Mouse (Mus musculus) heart, adult 8-10 months (tissue): ENCODE results near the gene Vps37b. TPM values are rescaled to one million over a fixed set of nuclear protein-coding genes. Genes with fewer than 3 reads are reported as not detected.

Experiments
- DNase-seq: peaks from one replicate; pipeline ENCODE4 v3.0.0; 2022; ENCODE audit warnings: low spot score
- total RNA-seq, 4 experiments: library from RNA; stranded (reverse); gene quantifications; 2 replicates each; pipeline ENCODE4 v1.2.4; 2022

The Vps37b gene
- total RNA-seq, 4 experiments from 2014 or later = 13.7 to 24.0 (median 16.5) TPM

DNA sequence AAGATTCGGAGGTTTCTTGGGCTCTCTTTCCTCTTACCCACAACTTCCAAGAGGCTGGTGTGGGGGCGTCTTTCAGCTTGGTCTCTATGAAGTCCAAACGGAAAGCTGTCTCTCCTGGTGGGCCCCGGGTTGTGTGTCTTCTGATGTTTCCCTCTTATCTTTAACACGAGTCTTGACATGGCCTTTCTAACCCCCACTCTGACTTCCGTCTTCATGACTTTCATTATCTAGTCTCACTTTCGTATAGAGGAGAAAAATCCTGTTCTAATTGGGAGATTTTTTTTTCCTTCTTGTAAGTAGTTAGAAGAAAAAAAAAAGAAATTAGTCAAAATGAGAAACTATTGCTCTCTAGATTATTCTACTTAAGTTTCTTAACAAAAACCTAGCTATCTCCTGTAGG lies 9.7 kb downstream of the Vps37b start:
- DNase-seq = no peak

DNA sequence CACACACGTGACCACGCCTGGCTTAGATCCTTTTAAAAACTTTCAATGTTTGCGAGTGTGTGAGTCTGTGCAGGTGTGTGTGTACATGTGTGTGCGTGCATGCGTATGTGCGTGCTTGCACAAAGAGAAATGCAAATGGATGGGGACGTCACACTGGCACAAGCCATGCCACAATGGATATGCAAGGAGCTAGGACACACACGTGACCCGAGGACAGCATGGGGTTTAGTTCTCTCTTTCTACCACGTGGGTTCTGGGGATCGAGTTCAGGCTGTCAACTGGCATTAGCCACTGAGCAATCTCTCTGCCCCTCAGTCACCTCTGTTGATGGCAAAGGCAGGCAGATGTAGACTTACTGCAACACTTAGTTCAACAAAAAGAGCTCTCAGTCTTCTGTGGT lies 10.4 kb downstream of the Vps37b start:
- DNase-seq = no peak

DNA sequence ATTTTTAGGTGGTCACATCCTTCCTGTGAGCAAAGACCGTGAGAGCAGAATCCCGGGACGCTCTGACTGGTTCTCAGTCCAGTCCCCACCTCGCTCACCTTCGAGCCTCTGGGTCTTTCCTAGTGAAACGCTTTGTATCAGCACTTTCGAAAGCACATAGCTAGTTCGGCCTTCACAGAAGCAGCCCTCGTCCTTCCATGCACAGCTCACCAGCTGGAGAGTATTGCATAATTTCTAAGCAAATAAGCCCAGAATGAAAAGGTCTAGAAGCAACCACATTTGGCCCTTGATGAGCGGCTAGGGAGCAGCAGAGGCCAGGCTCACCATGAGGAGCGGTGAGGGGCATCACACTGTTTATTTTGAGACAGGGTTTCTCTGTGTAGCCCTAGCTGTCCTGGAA lies 10.9 kb downstream of the Vps37b start:
- DNase-seq = no peak

DNA sequence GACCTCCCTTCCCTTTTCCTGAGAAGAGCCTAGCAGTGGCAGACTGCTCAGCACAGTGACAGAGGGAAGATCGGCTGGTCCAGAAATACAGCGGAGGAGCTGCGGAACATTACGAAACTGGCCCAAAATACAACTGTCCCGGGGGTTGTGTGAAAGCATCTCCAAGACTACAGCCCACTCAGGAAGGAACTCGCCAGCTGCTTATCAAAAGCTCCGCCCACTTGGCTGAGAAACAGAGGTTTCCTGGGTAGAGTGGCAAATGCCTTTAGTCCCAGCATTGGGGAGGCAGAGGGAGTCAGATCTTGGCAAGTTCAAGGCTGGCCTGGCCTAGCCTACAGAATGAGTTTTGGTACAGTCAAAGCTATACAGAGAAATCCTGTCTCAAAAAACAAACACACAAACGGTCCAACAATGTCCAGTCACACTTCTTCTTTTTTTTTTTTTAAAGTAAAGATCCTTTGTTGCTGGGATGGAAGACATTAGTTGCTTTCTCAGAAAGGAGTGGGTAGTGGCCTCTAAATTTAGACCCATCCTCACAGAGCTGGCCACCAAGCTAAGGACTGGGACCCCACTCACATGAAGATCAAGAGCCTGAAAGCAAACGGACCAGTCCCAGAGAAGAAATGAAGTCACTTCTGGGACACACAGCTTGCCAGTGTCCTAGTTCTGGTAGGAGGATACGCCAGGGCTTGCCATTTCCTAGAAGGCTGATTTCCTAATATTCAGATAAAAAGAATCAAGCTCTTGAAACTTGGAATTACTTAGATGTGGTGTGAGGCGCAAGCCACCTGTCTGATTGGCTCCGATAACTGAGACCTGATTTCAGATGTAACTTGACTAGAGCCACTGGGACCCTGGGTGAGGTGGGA lies 12.5 kb downstream of the Vps37b start:
- peak; percentile 86 for DNase-seq

DNA sequence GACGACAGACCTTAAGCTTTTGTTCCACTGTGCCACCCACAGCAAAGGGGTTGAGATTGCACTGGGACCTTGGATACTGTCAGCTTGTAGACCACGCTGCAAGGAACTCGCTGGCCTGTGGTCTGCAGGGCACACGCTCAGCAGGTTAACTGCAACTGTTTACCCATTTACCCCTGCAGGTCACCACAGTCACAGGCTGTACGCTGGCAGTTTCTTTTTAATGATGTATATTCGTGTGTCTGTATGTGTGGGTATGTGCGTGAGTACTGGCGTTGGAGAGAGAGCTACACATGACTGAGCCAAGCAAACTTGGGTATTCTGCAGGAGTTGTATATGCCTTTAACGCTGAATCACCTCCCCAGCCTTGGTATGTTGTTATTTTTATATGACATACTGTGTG lies 13.4 kb downstream of the Vps37b start:
- DNase-seq = no peak

DNA sequence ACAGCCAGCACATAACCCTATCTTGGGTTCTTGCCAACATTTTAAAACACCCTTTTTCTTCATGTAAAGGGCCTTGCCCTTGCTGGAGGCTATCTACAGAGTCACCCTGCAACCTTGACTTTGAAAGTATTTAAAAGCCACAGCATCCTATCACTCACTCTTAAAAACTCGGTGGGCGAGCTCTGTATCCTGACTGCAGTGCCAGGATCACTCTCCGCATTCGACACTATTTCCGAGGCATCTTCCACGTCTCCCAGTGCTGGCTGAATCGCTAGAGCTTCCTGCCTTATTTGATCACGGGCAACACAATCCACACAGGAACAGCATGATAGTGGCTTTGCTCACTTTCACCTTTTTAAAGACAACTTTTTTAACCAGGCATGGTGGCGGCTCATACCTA lies 14.1 kb downstream of the Vps37b start:
- DNase-seq = no peak

DNA sequence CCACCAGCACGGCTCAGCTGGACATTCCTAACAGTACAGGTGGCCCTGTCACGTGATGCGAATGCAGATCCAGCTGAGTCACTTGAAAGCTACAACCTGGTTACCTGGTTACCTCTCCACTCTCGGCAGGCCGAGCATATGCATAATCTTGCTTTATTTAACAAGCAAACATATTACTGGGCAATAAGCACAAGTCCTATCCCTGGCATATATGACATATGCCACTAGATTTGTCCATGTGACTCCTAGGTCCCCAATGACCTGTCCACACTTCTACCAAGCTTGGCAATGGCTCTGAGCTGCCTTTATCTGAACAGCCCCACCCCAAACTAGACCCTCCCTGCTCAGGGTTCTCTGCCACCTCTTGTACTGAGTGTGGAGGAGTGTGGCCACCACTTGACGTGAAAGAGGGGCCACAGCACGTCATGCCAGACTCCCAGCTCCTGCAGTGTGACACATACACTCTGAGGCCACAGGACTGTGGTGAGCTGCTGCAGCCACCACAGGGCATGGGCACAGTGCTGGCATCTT lies 15.7 kb downstream of the Vps37b start:
- no peak for DNase-seq

DNA sequence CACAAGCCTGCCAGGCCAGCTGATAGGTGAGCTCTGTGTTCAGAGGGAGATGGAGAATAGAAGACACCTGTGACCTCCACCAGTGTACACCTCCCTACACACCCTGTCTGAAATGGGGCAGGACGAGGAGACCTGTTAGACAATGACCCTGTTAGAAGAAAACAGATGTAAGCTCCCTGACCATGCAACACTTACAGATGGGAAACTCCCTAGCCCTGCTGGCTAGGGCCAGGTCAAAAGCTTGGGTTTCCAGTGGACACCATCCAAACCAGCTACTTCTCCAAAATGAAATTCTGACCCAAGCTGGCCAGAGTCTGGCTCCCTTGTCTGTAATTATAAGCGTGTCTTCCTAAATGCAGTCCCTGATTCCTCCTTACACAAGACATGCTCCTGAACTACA lies 16.3 kb downstream of the Vps37b start:
- no peak for DNase-seq

DNA sequence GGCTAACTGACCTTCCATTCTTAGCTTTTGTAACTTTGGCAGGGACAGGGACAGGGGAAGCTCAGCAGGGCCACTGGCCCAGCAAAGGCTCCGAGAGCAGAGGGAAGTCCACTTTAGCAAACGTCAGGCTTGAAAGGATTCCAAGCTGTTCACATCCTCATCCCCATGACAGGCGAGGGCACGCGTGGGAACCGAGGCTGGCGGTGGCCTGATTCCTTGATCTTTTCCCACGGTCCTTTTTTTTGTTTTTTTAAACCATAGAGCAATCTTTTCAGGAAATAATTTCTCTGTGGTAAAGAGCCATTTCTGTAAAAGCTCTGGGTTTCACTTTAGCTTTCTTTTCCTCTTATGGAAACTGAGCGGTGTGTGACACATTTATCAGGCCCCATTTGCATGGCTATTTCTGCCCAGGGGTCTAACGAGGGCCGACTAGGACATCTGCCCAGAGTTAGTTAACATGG lies 17.2 kb downstream of the Vps37b start:
- DNase-seq = peak; percentile 83

DNA sequence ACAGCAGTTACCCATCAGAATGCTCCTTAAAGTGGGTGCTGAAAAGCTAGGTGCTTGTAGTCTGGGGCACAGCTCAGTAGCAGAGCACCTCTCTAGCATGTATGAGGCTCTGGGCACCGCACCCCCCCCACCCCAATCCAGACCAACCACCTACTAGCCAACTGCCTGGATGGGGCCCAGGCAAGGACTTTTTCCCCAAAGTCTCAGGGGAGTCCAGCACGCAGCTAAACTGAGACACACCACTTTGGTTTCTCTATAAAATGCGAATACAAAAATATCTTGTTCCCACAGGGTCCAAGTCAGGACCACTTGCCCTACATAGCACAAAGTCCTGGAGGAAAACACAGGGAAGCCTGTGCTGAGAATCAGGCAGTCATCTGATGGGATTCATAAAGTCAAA lies 17.9 kb downstream of the Vps37b start:
- DNase-seq = no peak

DNA sequence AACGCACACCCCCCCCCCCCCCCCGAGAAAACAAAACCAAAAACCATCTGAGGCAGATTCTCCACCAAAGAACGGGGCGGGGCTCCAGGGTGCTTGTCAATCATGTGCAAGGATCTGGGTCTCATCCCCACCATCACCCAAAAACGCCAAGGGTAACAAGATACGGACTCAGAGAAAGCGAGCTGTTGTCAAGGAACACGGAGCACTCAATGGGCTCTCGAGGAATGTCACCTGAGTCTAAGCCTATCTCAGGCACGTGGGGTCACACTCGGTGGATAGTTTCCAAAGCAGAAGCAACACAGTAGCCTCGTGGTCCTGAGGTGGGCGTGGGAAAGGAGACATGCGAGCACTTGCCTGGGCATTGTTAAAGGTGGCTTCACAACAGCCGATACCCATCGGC lies 18.3 kb downstream of the Vps37b start:
- no peak for DNase-seq

DNA sequence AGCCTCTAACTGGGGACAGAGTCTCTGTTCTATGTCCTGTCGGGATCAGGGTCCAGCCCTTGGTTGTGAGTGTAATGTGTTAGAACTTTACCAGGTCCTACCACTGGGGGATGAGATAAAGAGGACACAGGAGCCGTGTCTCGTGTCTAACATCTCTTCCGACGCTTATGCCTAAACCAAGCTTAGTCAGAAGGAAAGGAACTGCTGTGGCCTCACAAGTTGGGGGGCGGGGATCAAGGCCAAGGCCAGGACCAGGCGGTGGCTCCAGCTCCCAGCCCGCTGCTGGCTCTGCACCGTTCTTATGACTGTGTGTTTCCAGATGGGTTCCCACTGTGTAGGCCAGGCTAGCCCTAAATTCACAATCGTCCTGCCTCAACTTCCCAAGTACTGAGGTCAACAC lies 19.2 kb downstream of the Vps37b start:
- no peak for DNase-seq

DNA sequence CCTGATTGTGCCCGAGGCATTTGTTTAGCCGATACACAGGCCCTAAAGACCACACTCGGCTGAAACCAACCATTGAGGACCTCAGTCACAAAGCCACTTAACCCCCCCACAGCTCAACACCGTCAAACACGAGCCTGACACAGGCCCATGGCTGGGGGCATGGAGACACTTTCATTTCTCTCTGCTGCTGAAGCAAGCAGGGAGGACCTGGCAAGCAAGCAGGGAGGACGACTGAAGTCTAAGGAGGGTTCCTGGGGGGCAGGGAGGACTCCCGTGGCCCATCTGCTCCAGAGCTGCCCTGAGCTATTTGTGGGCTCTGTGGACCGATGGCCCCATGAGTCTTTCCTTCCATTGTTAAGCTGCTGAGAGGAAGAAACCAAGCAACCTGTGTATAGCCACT lies 20.1 kb downstream of the Vps37b start:
- DNase-seq = no peak

DNA sequence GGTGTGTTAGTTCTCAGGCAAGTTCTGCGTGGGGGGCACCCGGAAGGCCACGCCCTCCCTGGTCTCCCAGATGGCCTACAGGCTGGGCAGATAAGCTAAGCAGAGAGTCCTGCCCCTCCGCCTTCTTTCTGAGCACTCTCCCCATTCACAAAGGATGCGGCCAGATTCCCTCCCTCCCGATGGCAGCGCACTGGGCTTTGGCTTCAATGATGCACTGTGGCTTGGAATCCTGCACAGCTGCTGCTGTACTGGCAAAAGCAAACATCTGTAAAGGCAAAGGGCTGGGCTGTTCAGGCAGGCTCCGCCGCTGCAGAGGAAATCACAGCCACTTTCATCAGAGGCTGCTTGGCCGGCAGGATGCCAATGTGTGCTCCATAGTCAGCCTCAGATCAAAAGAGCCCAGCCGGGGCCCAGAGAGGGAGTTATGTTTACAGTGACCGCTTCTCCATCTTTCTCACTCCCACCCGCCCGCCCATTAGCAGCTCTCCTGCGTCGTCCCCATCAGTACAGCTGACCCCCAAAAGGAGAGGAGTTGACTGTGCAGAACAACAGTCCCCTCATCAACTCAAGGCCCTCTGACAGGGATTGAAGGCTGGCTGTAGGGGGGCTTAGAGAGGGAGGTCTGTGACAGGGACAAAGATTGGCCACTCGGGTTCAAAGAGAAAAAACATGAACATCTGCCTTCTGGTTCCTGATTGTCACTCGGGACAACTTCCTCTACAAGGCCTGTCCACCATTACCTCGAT lies 21.0 kb downstream of the Vps37b start:
- DNase-seq = no peak

DNA sequence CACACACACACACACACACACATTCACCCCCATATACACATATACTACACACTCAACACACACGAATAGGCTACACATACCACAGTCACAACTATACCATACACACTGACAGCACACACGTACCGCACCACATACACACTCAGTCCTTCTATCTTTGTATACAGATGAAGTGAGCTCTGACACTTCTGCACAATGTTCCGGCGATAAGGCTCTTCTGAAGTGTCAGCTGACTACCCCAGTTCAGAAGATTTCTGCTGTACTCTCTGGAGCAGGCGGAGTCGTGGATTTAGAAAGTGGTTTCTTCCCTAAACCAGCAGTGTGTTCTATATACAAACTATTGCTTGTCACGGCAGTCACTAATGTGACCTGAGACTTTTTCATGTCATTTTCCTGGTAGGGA lies 22.0 kb downstream of the Vps37b start:
- DNase-seq = no peak

DNA sequence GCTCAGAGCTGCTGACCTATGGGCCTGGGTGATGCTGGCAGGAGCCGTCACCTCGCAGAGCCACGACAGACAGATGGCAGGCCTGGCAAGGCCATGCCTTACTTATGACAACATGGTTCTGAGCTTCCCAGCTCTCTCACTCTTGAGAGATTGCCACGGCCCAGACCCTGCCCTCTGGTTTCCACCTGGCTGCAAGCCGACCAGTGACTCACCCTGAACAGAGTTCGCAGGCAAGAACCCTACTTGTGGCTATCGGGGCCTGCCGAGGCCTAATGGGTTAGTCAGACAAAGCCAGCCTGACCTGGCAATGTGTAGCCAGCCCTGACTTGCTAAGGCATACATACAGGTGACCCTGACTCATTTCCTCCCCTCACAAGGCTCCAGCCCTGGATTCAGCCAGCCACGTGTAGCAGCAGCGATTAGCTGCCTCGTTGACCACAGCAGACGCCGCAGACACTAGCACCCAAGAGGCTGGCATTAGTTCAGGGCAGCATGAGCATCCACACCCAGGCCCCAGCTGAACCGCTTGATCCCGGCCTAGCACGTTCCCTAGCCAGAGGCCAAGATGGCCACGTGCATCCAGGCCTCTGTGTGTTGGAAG lies 25.1 kb downstream of the Vps37b start:
- no peak for DNase-seq

DNA sequence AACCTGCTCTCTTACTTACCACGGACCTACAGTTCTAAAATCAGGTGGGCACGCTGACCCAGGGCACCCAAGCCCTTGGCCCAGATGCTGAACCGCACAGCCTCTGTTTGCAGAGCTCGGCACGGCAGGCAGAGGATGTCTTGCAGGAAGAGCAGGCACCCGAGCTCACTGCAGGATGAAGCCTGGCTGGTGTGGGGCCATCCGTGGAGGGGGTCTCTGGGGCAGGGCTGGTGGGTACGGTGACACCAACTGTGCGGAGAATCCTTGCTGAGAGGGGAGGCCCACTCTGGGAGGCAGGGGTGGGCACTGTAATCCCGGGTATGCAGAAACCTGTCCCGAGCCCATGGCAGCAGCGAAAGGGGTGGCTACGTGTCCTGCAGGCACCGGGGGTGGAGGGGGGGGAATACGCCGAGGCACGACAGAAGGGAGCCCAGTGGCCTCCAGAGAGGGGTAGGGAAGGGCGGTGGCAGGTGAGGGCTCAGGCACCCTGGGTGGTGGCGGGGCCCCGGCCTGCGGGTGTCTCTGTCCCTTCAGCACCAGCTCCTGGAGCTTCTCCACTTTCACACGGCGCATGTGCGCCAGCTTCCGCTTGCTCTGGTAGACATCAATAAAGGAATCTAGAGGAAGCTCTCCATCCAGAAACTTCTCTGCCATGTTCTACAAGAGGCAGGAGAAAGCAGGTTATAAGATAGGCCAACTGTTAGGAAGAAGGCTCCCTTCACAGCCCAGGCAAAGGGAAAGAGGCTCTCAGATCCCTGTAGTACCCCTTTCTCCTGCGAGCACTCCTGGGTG lies 25.8 kb downstream of the Vps37b start:
- no peak for DNase-seq

DNA sequence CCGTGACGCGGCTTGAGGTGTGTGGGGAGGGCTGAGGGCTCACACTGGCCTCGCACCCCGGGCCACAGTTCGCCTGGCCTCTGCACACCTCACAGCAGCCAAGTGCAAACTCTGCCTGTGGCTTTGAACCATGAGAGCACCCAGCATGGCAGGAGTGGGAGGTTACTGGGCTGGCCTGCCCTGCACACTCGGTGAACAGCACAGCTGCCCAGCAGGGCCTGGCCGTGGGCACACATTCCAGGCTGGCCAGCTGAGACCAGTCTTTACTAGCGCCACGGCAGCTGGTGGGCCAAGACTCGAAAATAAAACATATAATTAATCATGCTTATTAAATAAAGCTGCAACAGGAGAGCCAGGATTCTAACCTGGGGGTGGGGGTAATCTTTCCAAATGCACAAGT lies 26.5 kb downstream of the Vps37b start:
- DNase-seq = no peak

DNA sequence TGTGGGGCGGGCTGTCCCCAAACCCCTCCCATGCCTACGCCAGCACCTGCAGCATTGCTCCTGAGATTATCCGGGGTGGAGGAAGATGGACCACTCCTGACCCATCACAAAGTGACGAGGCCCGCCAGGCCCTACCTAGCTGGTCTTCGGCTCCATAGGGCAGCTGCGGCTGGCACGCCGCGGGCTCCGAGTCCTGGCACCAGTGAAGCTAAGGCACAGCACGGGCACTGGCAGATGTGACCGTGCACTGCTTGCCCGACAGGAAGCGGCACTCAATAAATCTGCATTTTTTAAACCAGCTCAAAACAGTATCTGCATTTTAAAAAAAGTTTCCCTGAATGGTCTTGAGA lies 26.9 kb downstream of the Vps37b start:
- DNase-seq = no peak

DNA sequence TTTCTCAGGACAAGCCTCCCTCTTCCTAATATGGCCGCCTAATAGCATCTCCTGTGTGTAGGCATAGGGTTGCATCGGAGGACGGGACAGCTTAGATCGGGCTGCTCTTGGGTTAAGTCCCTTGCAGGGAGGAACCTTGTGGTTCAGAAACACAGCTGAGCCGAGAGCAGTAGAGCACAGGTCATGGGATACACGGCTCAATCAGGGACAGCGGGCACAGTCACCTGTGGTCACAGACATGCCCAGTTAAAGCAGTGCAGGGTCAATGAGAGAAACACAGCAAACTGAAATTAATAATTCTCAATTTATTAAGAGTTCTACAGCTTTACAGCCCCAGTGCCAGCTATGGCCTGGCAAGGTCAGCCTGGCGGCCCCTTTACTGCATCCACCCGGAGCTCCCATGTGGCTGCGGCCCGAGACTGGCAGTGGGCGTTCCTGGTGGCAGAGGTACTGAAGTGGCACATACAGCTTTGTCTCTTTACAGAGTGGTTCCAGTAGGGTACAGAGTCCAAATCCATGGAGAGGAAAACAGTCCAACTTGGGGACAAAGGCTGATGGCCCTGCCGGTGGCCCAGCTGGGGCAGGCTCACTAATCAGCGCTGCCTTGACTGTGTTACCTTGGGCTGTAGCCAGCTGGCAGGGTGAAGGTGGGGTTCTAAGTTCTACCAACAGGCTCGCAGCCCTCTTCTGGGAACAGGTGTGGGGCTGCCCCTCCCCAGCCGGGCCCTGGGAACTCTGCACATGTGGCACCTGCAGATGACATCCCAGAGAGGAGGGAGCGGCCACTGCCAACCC lies 27.5 kb downstream of the Vps37b start:
- no peak for DNase-seq

DNA sequence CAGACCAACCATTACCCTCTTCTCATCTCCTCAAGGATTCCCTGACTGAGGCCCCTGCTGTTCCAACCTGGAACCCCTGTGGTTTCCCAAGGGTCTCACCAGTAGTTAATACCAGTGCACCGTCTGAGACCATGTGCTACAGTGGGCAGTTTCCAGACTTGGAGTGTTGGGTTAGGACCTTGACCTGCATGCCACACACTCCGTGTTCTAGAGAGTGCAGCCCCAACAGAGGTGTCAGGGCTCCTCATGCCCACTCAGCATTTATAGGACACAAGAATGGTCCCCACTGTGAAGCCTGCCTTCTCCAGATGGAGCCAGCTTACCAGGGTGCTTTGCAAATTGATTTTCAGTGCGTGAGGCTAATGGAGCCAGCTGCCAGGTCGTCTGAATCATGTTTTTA lies 28.7 kb downstream of the Vps37b start:
- no peak for DNase-seq
